Mouse (Mus musculus): ENCODE results near the gene Ninl. TPM values are rescaled to one million over a fixed set of nuclear protein-coding genes. Genes with fewer than 3 reads are reported as not detected.
A peak's percentile ranks its signal among the peaks of the same experiment; 100 is the strongest.

Ninl gene
- polyA plus RNA-seq, 1 experiment, result 4.5 TPM

DNA sequence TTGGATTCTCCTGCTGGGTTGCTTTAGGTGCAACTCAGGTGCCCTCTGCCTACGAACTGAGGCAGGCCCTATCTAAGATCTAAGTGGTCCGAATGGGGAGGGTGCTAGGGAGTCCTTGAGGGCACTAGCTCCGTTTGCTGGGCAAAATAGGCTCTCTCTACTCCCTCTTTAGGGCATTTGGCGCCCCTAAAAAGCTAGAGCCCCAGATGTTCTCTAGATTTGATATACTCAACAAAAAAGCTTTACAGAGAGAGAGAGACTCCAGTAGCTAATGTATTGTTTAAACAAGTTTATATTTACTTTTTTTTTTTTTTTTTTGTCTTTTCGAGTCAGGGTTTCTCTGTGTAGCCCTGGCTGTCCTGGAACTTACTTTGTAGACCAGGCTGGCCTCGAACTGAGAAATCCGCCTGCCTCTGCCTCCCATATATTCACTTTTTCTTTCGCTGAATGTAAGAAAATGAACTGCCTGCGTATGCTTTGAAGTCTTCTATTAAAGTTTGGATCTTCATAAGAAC, 134.2 kb downstream of the Ninl start, which contains the start of gene Gins1:
Gene Gins1, plus strand, starts transcription at position 465 of the 515 bp plus-strand sequence.
- H3ac ChIP-seq (ENCODE audit: control insufficient read depth, insufficient read length, low read depth), result peak within 1 kb of the TSS; percentile 99
- H3K27me3 ChIP-seq (ENCODE audit: control insufficient read depth, insufficient read depth, insufficient read length), result no peaks in the 10 kb centered on the region
- TF ChIP-seq USF1 (IDR thresholded peaks at IDR 0.05; ENCODE audit: low read depth) (no peak), MAX (IDR thresholded peaks at IDR 0.05) (no peak)
- H3K79me2 ChIP-seq (ENCODE audit: control insufficient read depth, insufficient read depth), result peaks cover 44% of the 10 kb centered on the region
- H3K36me3 ChIP-seq (ENCODE audit: control insufficient read depth, insufficient read depth), result peaks cover 11% of the 10 kb centered on the region
- H3K79me3 ChIP-seq (ENCODE audit: low read depth), result peaks cover 25% of the 10 kb centered on the region
- H3K4me3 ChIP-seq (ENCODE audit: insufficient read depth, poor library complexity, severe bottlenecking), result peak within 1 kb of the TSS; percentile 85

DNA sequence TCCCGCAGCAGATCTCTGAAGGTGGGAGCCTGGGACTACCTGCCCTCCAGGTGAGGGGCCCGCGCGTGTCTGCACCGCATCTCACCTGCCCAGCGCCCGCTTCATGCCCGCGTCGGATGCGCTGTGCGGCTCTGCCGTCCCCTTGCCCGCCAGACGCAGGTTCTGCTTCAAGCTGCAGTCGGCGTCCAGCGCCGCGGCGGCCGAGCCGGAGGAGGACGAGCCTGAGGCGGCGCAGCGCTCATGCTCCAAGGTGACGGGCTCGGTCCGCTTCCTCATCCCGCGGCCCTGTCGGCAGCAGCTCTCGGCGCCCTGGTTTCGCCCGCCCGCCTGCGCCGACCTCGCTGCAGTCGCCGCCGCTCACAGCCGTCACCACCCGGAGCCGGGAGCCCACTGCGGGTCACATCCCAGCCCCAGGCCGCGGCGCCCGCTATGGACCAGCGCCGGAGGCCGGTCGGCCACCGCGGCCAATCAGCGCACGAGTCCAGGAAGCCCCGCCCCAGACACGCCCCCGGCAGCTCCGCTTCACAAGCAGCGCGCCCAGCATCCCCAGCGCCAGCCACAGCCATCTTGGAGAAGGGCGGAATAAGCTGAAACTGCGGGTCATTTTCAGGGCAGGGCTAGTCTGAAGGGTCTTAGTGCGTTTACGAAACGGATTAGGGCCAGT, 134.8 kb downstream of the Ninl start, which contains the start of gene Abhd12:
Gene Abhd12, minus strand, starts transcription at position 470 of the 664 bp plus-strand sequence.
- peak within 1 kb of the TSS; percentile 99 for H3ac ChIP-seq (ENCODE audit: control insufficient read depth, insufficient read length, low read depth)
- peaks cover 11% of the 10 kb centered on the region for H3K36me3 ChIP-seq (ENCODE audit: control insufficient read depth, insufficient read depth)
- no peak for TF ChIP-seq FOSL1 (IDR thresholded peaks at IDR 0.05; ENCODE audit: insufficient read depth, low read length, poor library complexity, severe bottlenecking)
- TF ChIP-seq CTCF (IDR thresholded peaks at IDR 0.05; ENCODE audit: control insufficient read depth, insufficient read depth, insufficient read length), result no peak
- peak; percentile 53 for TF ChIP-seq MAX (IDR thresholded peaks at IDR 0.05)
- TF ChIP-seq MYOG (IDR thresholded peaks at IDR 0.05; ENCODE audit: control insufficient read depth, extremely low read depth, insufficient read length), result no peak
- TF ChIP-seq CEBPB (IDR thresholded peaks at IDR 0.05; ENCODE audit: low read depth), result no peak
- no peak for TF ChIP-seq MYOD1 (IDR thresholded peaks at IDR 0.05; ENCODE audit: control insufficient read depth, insufficient read length, low read depth)

DNA sequence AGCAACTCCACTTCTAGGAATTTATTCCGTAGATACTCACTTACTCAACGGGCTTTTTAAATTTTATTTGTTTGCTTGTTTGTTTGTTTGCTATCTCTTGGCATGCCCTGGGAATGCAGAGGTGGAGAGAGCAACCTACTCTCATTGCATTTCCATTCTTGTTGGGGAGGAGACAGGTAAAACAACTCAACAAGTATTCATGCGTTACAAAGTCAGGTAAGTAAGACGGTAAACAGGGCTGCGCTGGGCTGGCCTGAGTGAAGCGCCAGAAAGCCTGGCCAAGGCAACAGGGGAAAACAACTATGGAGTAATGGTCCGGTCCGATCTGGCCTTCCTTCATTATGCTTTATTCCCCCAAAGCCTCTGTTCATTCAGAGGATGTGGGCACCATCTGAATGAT, 136.8 kb downstream of the Ninl start:
- TF ChIP-seq MYOG (IDR thresholded peaks at IDR 0.05; ENCODE audit: control insufficient read depth, extremely low read depth, insufficient read length) (no peak), MYOD1 (IDR thresholded peaks at IDR 0.05; ENCODE audit: control insufficient read depth, insufficient read length, low read depth) (no peak), FOSL1 (IDR thresholded peaks at IDR 0.05; ENCODE audit: insufficient read depth, low read length, poor library complexity, severe bottlenecking) (no peak)
- Histone ChIP-seq H3ac (ENCODE audit: control insufficient read depth, insufficient read length, low read depth) (no peak overlapping the region), H3K27me3 (ENCODE audit: control insufficient read depth, insufficient read depth, insufficient read length) (no peaks in the 10 kb centered on the region), H3K79me3 (ENCODE audit: low read depth) (peaks cover 37% of the 10 kb centered on the region), H3K79me2 (ENCODE audit: control insufficient read depth, insufficient read depth) (peaks cover 67% of the 10 kb centered on the region), H3K4me3 (ENCODE audit: insufficient read depth, poor library complexity, severe bottlenecking) (no peak overlapping the region), H3K36me3 (ENCODE audit: control insufficient read depth, insufficient read depth) (peaks cover 17% of the 10 kb centered on the region)

More for the DNA sequence above, 134.8 kb downstream of the Ninl start, which contains the start of gene Abhd12:
- peaks cover 24% of the 10 kb centered on the region for H3K79me3 ChIP-seq (ENCODE audit: low read depth)
- H3K27me3 ChIP-seq (ENCODE audit: control insufficient read depth, insufficient read depth, insufficient read length), result no peaks in the 10 kb centered on the region
- H3K79me2 ChIP-seq (ENCODE audit: control insufficient read depth, insufficient read depth), result peaks cover 46% of the 10 kb centered on the region
- H3K4me3 ChIP-seq (ENCODE audit: insufficient read depth, poor library complexity, severe bottlenecking), result peak within 1 kb of the TSS; percentile 85

DNA sequence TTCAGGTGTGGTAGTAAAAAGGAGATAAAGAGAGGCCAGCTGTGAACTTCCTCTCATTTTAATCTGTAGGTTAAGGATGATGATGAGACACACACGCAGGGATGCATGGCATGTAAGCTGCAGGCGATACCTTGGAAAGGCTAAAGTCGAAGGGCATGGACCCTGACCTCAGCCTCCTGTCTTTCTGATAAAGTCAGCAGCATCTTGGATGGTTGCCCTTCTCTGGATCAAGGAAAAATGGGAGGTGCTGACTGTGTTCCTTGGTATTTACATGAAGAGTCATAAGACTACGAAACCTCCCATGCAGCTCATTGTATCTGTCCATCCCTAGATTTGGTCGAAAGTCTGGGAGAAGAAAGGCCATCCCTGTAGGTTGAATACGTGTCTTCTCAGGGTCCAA, 138.8 kb downstream of the Ninl start:
- no peak overlapping the region for H3ac ChIP-seq (ENCODE audit: control insufficient read depth, insufficient read length, low read depth)
- TF ChIP-seq USF1 (IDR thresholded peaks at IDR 0.05; ENCODE audit: low read depth) (no peak), MYOG (IDR thresholded peaks at IDR 0.05; ENCODE audit: control insufficient read depth, extremely low read depth, insufficient read length) (no peak), MAX (IDR thresholded peaks at IDR 0.05) (no peak), FOSL1 (IDR thresholded peaks at IDR 0.05; ENCODE audit: insufficient read depth, low read length, poor library complexity, severe bottlenecking) (no peak), CEBPB (IDR thresholded peaks at IDR 0.05; ENCODE audit: low read depth) (no peak), MYOD1 (IDR thresholded peaks at IDR 0.05; ENCODE audit: control insufficient read depth, insufficient read length, low read depth) (no peak), CTCF (IDR thresholded peaks at IDR 0.05; ENCODE audit: control insufficient read depth, insufficient read depth, insufficient read length) (no peak)
- H3K27me3 ChIP-seq (ENCODE audit: control insufficient read depth, insufficient read depth, insufficient read length), result no peaks in the 10 kb centered on the region
- no peak overlapping the region for H3K4me3 ChIP-seq (ENCODE audit: insufficient read depth, poor library complexity, severe bottlenecking)
- H3K36me3 ChIP-seq (ENCODE audit: control insufficient read depth, insufficient read depth), result peaks cover 17% of the 10 kb centered on the region
- H3K79me2 ChIP-seq (ENCODE audit: control insufficient read depth, insufficient read depth), result peaks cover 87% of the 10 kb centered on the region
- H3K79me3 ChIP-seq (ENCODE audit: low read depth), result peaks cover 47% of the 10 kb centered on the region

DNA sequence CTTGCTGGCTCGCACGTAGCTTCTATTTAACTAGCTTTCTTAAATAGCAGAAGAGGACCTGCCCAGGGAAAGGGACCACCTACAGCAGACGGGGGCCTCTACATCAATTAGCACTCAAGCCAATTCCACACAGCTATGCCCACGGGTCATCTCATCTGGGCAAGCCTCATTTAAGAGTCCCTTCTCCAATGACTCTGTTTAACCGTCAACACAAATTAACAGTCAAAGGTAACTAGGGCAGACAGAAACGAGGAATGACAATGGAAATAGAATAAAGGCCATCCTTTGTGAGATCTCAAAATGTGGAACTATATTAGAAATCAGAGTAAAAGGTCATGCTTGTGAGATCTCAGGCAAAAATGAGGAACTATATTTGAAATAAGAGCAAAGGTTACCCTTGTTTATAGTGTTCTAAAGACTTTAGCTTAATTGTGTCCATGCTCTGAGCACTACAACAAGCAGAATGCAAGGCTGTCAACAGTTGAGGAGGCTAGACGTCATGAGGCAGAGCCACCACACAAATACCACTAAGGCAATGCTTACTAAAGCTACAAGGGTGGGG, 143.4 kb downstream of the Ninl start:
- Histone ChIP-seq H3K36me3 (ENCODE audit: control insufficient read depth, insufficient read depth) (peaks cover 14% of the 10 kb centered on the region), H3K79me3 (ENCODE audit: low read depth) (peaks cover 44% of the 10 kb centered on the region), H3K4me3 (ENCODE audit: insufficient read depth, poor library complexity, severe bottlenecking) (no peak overlapping the region), H3K79me2 (ENCODE audit: control insufficient read depth, insufficient read depth) (peaks cover 81% of the 10 kb centered on the region), H3K27me3 (ENCODE audit: control insufficient read depth, insufficient read depth, insufficient read length) (no peaks in the 10 kb centered on the region), H3ac (ENCODE audit: control insufficient read depth, insufficient read length, low read depth) (no peak overlapping the region)
- TF ChIP-seq CEBPB (IDR thresholded peaks at IDR 0.05; ENCODE audit: low read depth) (no peak), MYOD1 (IDR thresholded peaks at IDR 0.05; ENCODE audit: control insufficient read depth, insufficient read length, low read depth) (no peak), MAX (IDR thresholded peaks at IDR 0.05) (no peak), MYOG (IDR thresholded peaks at IDR 0.05; ENCODE audit: control insufficient read depth, extremely low read depth, insufficient read length) (no peak), CTCF (IDR thresholded peaks at IDR 0.05; ENCODE audit: control insufficient read depth, insufficient read depth, insufficient read length) (no peak), FOSL1 (IDR thresholded peaks at IDR 0.05; ENCODE audit: insufficient read depth, low read length, poor library complexity, severe bottlenecking) (no peak), USF1 (IDR thresholded peaks at IDR 0.05; ENCODE audit: low read depth) (no peak)
